Mouse (Mus musculus) erythroblast, embryonic 14.5 days (primary cell): ENCODE measurements around the gene Eef1a1. TPM values are rescaled to one million over a fixed set of nuclear protein-coding genes. Genes with fewer than 3 reads are reported as not detected.

Source experiments
- H3K27me3 ChIP-seq: 2 replicates; pipeline ENCODE4 v1.6.1; 2012; ENCODE audit warnings: inconsistent platforms; ENCODE audit not compliant: control insufficient read depth
- H3K36me3 ChIP-seq: 2 replicates; pipeline ENCODE4 v1.6.1; 2012; ENCODE audit warnings: mild to moderate bottlenecking, inconsistent platforms; ENCODE audit not compliant: control insufficient read depth
- H3K4me1 ChIP-seq: 2 replicates; pipeline ENCODE4 v1.6.1; 2012; ENCODE audit warnings: inconsistent platforms; ENCODE audit not compliant: control insufficient read depth
- H3K4me3 ChIP-seq: replicated peaks from 2 replicates; pipeline ENCODE3; 2012; ENCODE audit warnings: moderate library complexity, mild to moderate bottlenecking, inconsistent platforms
- H3K9me3 ChIP-seq: 2 replicates; pipeline ENCODE4 v1.6.1; 2012; ENCODE audit warnings: low read length, inconsistent platforms, mixed read lengths; ENCODE audit not compliant: control insufficient read depth
- GATA1 ChIP-seq: IDR thresholded peaks from 2 replicates; pipeline ENCODE4 v1.6.1; 2012; ENCODE audit warnings: low read length, inconsistent platforms, mixed read lengths
- TAL1 ChIP-seq: IDR thresholded peaks from 3 replicates; pipeline ENCODE4 v1.6.1; 2012; ENCODE audit warnings: low read length, inconsistent platforms, mixed read lengths
- polyA plus RNA-seq: library from polyadenylated mRNA; stranded (reverse); fragments of >175 nt; gene quantifications from 2 replicates; pipeline ENCODE4 v1.2.3, GENCODE M21; 2012

The Eef1a1 gene
- polyA plus RNA-seq, 1 experiment = 54.8 TPM

DNA sequence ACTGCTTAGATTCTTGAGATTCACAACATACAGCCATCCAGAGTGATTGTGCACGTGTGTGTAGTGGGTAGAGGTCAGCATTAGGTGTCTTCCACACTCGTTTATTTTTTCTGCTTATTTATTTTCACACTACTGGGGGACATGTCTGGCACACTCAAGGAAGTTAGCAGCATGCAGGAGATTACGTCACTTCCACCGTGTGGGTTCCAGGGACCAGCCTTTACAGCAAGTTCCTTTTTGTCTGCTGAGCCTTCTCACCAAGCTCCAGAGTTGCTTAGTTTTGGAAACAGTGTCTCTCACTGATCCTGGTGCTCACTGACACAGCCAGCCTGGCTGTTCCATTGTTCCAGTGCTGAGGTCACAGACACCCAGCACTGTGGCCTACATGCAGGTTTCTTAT is 37.6 kb downstream of the Eef1a1 start:
- peaks cover 71% of the 10 kb centered on the region for H3K36me3 ChIP-seq
- peaks cover 42% of the 10 kb centered on the region for H3K4me1 ChIP-seq

DNA sequence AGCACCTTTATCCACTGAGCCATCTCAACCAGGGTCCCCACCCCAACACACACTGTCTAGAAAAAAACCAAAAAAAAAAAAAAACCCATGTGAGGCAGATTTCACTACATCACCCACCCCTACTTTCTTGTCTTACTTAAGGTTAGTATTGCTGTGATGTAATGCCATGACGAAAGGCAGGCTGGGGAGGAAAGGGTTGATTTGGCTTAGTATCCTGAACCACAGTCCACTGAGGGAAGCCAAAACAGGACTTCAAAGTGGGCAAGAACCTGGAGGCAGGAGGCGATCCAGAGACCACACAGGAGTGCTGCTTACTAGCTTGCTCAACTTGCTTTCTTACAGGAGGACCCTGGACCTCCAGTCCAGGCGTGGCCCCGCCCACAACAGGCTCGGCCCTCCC is 38.5 kb downstream of the Eef1a1 start:
- H3K4me3 ChIP-seq = no peak overlapping the region
- no peaks in the 10 kb centered on the region for H3K9me3 ChIP-seq
- H3K36me3 ChIP-seq = peaks cover 61% of the 10 kb centered on the region
- H3K4me1 ChIP-seq = peaks cover 42% of the 10 kb centered on the region
- TF ChIP-seq GATA1 (no peak), TAL1 (no peak)
- H3K27me3 ChIP-seq = peaks cover 18% of the 10 kb centered on the region

More for the DNA sequence above, 37.6 kb downstream of the Eef1a1 start:
- Histone ChIP-seq H3K27me3 (peaks cover 8% of the 10 kb centered on the region), H3K4me3 (no peak overlapping the region), H3K9me3 (no peaks in the 10 kb centered on the region)
- no peak for TF ChIP-seq GATA1
- no peak for TF ChIP-seq TAL1

DNA sequence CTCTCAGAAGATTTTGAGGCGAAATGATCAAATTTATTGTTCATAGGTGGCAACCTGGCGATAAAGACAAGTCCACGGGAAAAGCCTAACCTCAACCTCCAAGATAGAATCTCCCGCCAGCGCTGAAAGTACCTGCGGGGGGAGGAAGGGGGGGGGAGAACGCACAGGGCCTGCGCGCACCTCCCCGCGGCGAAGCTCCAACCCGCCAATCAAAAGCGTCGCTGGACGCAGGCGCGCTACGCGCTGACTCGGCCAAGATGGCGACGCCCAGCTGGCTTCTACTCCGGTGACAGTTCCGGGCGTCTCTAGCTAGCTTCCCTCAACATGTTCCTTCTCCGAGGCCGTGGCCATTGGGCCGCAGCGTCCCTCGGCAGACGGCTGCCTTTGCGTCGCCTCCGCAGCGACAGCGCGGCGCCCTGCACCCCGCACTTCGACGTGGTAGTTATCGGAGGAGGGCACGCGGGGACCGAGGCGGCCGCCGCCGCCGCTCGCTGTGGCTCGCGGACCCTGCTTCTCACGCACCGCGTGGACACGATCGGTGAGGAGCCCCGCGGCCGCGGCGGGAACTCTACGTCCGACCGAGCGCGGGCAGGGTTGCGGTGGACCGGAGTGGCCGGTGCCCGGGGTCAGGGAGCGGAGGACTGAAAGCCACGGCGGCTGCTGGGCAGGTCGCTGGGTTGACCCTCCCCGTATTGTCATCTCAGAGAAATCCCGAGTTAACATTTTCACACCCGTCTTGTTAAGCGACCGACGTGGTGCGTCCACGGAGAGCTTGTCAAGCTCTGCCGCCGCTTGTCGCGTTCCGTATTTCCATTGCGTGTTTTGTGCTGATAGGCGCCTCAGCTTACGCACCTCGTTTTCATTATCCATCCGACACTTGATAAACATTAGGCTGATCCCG is 40.7 kb downstream of the Eef1a1 start, which contains the start of the genes Mto1 and Gm17324:
Gene Mto1, plus strand, starts transcription at position 236 of the 901 bp plus-strand sequence.
Gene Gm17324, minus strand, starts transcription at position 814 of the 901 bp plus-strand sequence.
- Histone ChIP-seq H3K4me1 (peaks cover 29% of the 10 kb centered on the region), H3K4me3 (peak within 1 kb of the TSS; percentile 70), H3K27me3 (peaks cover 39% of the 10 kb centered on the region), H3K9me3 (peaks cover under 1% of the 10 kb centered on the region; the same call in 1 of the 2 replicates), H3K36me3 (peaks cover 41% of the 10 kb centered on the region)
- TF ChIP-seq GATA1 = peak; percentile 44; the same call in 1 of the 2 replicates
- TF ChIP-seq TAL1 = no peak

DNA sequence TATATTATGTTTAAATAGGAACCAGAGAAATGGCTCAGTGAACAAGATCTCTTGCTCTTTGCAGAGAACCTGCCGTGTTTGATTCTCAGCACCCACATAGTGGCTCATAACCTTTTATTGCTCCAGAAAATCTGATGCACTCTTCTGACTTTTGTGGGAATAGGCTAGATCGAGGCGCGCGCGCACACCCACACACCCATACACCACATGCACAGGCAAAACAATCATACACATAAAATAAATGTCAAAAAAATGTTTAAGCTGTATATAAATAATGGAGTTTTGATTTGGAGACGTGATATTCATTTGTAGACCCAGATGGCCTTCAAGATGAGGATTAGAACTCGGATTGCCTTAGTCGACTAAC is 41.4 kb downstream of the Eef1a1 start:
- H3K27me3 ChIP-seq = peaks cover 45% of the 10 kb centered on the region
- TF ChIP-seq GATA1 (no peak), TAL1 (no peak)

DNA sequence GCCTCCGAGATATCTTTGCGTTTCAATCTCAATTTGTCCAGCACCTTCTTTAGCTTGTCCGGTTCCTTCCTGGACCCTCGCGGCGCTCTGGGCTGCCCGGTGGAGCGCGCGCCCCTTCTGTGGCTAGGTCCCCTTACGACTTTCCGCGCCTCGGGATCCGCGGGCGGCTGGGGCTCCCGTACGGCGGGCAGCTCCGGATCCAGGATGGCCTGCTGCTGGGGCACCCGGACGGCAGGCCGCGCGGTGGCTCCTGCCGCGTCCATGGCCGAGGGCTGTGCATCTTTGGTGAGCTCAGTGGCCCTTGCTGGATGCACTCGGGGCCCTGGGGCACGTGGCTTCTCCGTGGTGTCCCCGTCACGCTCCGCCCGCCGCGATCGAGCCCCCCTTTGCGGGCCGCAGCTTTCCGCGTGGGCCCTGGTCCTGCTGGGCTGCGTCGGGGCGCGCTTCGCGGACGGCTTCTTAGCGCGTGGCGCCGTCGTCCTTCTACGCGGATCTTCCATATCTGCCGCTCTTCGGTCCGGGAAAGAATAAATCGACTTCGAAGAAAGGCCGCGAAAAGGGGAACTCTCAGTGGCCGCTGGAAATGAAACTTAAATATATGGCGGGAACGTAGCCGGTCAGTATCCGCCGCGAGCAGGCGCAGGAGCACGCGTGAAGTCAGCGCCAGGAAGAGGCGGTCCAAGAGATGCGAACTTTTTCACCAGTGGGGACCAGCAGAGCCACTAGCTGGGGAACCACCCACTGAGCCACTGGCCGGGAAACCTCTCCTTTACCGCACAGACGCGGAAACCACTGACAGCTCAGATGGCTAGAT is 46.2 kb downstream of the Eef1a1 start, which contains the start of gene Cgas:
Gene Cgas, minus strand, starts transcription at position 659 of the 814 bp plus-strand sequence.
- Histone ChIP-seq H3K27me3 (peaks cover 76% of the 10 kb centered on the region), H3K36me3 (no peaks in the 10 kb centered on the region), H3K4me1 (peaks cover 16% of the 10 kb centered on the region), H3K9me3 (peaks cover 6% of the 10 kb centered on the region; the same call in 1 of the 2 replicates), H3K4me3 (peak within 1 kb of the TSS; percentile 58)
- no peak for TF ChIP-seq TAL1
- no peak for TF ChIP-seq GATA1

More for the DNA sequence above, 41.4 kb downstream of the Eef1a1 start:
- peak overlapping the region; percentile 70 for H3K4me3 ChIP-seq
- peaks cover 34% of the 10 kb centered on the region for H3K36me3 ChIP-seq
- H3K9me3 ChIP-seq = peaks cover 5% of the 10 kb centered on the region; the same call in 1 of the 2 replicates
- peaks cover 34% of the 10 kb centered on the region for H3K4me1 ChIP-seq

DNA sequence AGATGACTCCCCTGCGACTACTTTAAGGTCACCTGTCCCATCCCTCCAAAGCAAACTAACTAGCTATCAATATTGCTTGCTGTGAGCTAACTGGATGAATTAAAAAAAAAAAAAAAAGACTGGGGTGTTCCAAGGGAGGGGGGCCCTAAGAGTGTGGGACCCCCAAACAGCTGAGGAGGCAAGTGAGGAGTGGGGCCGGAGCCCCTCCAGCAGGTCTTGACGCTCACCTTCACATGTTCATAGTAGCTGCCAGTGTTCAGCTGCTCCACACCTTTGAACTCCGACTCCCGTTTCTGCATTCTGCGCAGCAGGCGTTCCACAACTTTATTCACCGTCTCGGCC is 46.7 kb downstream of the Eef1a1 start:
- TF ChIP-seq GATA1 (no peak), TAL1 (no peak)
- peak overlapping the region; percentile 58 for H3K4me3 ChIP-seq
- H3K9me3 ChIP-seq = peaks cover 6% of the 10 kb centered on the region; the same call in 1 of the 2 replicates
- no peaks in the 10 kb centered on the region for H3K36me3 ChIP-seq
- H3K4me1 ChIP-seq = peaks cover 12% of the 10 kb centered on the region
- peaks cover 76% of the 10 kb centered on the region for H3K27me3 ChIP-seq

DNA sequence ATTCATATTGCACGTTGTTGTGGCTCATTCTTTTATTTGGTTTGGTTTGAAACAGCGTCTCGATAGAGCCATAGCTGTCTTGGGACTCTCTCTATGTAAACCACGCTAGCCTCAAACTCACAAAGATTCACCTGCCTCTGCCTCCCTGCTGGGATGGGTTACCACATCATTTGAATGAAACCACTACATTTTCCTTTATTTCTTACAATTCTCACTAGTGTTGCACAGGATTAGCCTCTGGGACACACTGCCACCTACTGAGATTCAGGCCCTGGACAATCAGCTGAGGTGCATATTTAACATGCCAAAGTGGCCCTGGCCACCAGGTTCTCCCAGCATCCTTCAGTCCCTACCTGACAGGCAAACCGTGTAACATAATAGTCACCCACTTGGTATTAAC is 49.5 kb downstream of the Eef1a1 start:
- Histone ChIP-seq H3K27me3 (peaks cover 49% of the 10 kb centered on the region), H3K9me3 (peaks cover 6% of the 10 kb centered on the region; the same call in 1 of the 2 replicates), H3K4me3 (no peak overlapping the region), H3K36me3 (no peaks in the 10 kb centered on the region), H3K4me1 (peaks cover 12% of the 10 kb centered on the region)
- TF ChIP-seq TAL1 (no peak), GATA1 (no peak)

DNA sequence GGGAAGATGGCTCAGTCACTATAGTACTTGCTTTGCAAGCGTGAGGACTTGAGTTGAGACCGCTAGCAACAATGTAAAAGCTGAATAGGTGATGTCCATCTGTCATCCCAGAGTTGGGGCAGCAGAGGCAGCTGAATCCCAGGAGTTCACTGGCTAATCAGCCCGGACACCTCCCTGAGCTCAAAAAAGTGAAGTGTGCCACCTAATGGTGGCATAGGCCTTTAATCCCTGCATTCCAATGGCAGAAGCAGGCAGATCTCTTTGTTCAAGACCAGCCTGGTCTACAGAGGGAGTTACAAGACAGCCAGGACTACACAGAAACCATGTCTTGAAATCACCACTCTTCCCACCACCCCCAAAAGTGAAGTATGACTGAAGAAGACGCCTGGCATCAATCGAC is 56.5 kb downstream of the Eef1a1 start:
- Histone ChIP-seq H3K36me3 (no peaks in the 10 kb centered on the region), H3K9me3 (no peaks in the 10 kb centered on the region), H3K4me3 (no peak overlapping the region), H3K27me3 (no peaks in the 10 kb centered on the region; the same call in 1 of the 2 replicates), H3K4me1 (peaks cover 5% of the 10 kb centered on the region)
- TF ChIP-seq TAL1 (no peak), GATA1 (no peak)

DNA sequence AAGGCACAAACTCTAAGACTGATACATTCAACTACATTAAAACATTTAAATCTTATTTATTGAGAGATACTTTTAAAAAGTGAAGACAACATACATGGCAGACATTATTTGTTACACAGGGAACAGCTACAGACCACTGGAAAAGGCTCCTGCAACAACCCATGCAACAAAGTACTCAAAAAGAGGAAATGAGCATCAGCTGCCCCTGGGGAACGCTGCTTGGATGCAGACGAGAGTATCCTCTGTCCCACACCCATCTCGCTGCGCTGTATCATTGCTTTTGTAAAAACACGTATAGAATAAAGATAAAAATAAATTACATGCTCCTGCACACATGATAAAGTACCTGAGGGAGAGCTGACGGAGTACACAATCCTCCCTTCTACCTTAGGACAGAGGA is 58.5 kb downstream of the Eef1a1 start:
- H3K4me1 ChIP-seq = peaks cover 6% of the 10 kb centered on the region
- H3K27me3 ChIP-seq = no peaks in the 10 kb centered on the region; the same call in 1 of the 2 replicates
- no peaks in the 10 kb centered on the region for H3K36me3 ChIP-seq
- no peak for TF ChIP-seq TAL1
- no peak for TF ChIP-seq GATA1
- no peak overlapping the region for H3K4me3 ChIP-seq
- no peaks in the 10 kb centered on the region for H3K9me3 ChIP-seq
